Mouse (Mus musculus) stomach, embryonic 14.5 days (tissue): ENCODE data around the gene Plekha5. TPM values are rescaled to one million over a fixed set of nuclear protein-coding genes. Genes with fewer than 3 reads are reported as not detected.

Experiments
- ATAC-seq: fragments of 200-750 bp; cut with Nextera tagmentation; 2 replicates; pipeline ENCODE4 v1.8.0; 2017; ENCODE audit warnings: low read depth, moderate TSS enrichment; ENCODE audit not compliant: insufficient number of reproducible peaks, insufficient read depth, low FRiP score
- H3K27ac ChIP-seq: fragments of 300-500 bp; sonication (generic); 2 replicates; pipeline ENCODE4 v1.5.1; 2014; ENCODE audit warnings: mild to moderate bottlenecking, low read length, moderate library complexity, mixed read lengths
- H3K27me3 ChIP-seq: fragments of 300-500 bp; sonication (generic); 2 replicates; pipeline ENCODE4 v1.6.1; 2014; ENCODE audit warnings: low read length, control low read depth, mixed read lengths; ENCODE audit not compliant: control insufficient read depth, insufficient read depth
- H3K36me3 ChIP-seq: fragments of 300-500 bp; sonication (generic); 2 replicates; pipeline ENCODE4 v1.6.1; 2014; ENCODE audit warnings: mild to moderate bottlenecking, control low read depth, low read length, moderate library complexity, mixed read lengths; ENCODE audit not compliant: control insufficient read depth, insufficient read depth
- H3K4me1 ChIP-seq: fragments of 300-500 bp; sonication (generic); 2 replicates; pipeline ENCODE4 v1.6.1; 2014; ENCODE audit warnings: low read length, control low read depth, mixed read lengths; ENCODE audit not compliant: control insufficient read depth, insufficient read depth
- H3K4me2 ChIP-seq: fragments of 300-500 bp; sonication (generic); replicated peaks from 2 replicates; pipeline ENCODE4 v1.6.1; 2014; ENCODE audit warnings: low read depth, low read length, control low read depth
- H3K4me3 ChIP-seq: fragments of 300-500 bp; sonication (generic); 2 replicates; pipeline ENCODE4 v1.5.1; 2014; ENCODE audit warnings: low read depth, low read length, control low read depth
- H3K9ac ChIP-seq: fragments of 300-500 bp; sonication (generic); replicated peaks from 2 replicates; pipeline ENCODE4 v1.6.1; 2014; ENCODE audit warnings: low read depth, mild to moderate bottlenecking, control low read depth, low read length, moderate library complexity, mixed read lengths
- H3K9me3 ChIP-seq: fragments of 300-500 bp; sonication (generic); 2 replicates; pipeline ENCODE4 v1.6.1; 2016; ENCODE audit warnings: low read depth, low read length, control low read depth; ENCODE audit not compliant: control insufficient read depth
- WGBS: fragments of 180-500 bp; shearing (Covaris S2); extraction: QIAGEN DNeasy Blood & Tissue Kit; methylation state at CpG from one replicate; pipeline ENCODE4 v1.1.7; 2014; 5-methylcytosine and 5-hydroxymethylcytosine counted together
- polyA plus RNA-seq: library from polyadenylated mRNA; unstranded; fragments of >200 nt; fragmentation: Nextera tagmentation; extraction: Ambion mirVana; gene quantifications from 2 replicates; pipeline ENCODE4 v1.2.1, GENCODE M21; 2014

The Plekha5 gene
- polyA plus RNA-seq, 1 experiment from 2014 or later, result 67.3 TPM

- H3K27me3 ChIP-seq, result no peaks in the 10 kb centered on the region
- under 1% methylated on average over 68 of the region's 80 CpGs for WGBS
- H3K4me2 ChIP-seq, result peak overlapping the region; percentile 69
- peaks cover 17% of the 10 kb centered on the region for H3K4me1 ChIP-seq
- H3K9me3 ChIP-seq, result no peaks in the 10 kb centered on the region
- peak; percentile 5; the same call in 1 of the 2 replicates for ATAC-seq
- H3K9ac ChIP-seq, result peak overlapping the region; percentile 98
- peak overlapping the region; percentile 97 for H3K27ac ChIP-seq
- H3K4me3 ChIP-seq, result peak overlapping the region; percentile 99
- no peaks in the 10 kb centered on the region for H3K36me3 ChIP-seq
Observed at GRCm38 (mm10) chr6:140624096-140625051, 200.5 kb downstream of the Plekha5 start.

- H3K4me3 ChIP-seq, result no peak overlapping the region
- H3K27me3 ChIP-seq, result no peaks in the 10 kb centered on the region
- no peaks in the 10 kb centered on the region for H3K9me3 ChIP-seq
- no peak for ATAC-seq
- no peak overlapping the region for H3K27ac ChIP-seq
- peaks cover 8% of the 10 kb centered on the region; the same call in 1 of the 2 replicates for H3K36me3 ChIP-seq
- no peak overlapping the region for H3K9ac ChIP-seq
- H3K4me1 ChIP-seq, result peaks cover 17% of the 10 kb centered on the region
- 91% methylated on average over 4 of the region's 4 CpGs for WGBS
- H3K4me2 ChIP-seq, result no peak overlapping the region
Observed at GRCm38 (mm10) chr6:140629176-140629859, 205.5 kb downstream of the Plekha5 start.

- WGBS, result 53% methylated on average over 4 of the region's 4 CpGs
Observed at GRCm38 (mm10) chr6:140630306-140630705, 206.5 kb downstream of the Plekha5 start.

GRCm38 (mm10) chr6:140633616-140634015 lies 209.8 kb downstream of the Plekha5 start:
- ATAC-seq, result no peak
- Histone ChIP-seq H3K9ac (no peak overlapping the region), H3K4me1 (no peaks in the 10 kb centered on the region), H3K27ac (no peak overlapping the region), H3K4me3 (no peak overlapping the region), H3K4me2 (no peak overlapping the region), H3K9me3 (no peaks in the 10 kb centered on the region), H3K36me3 (peaks cover 28% of the 10 kb centered on the region), H3K27me3 (no peaks in the 10 kb centered on the region)
- 74% methylated on average over 8 of the region's 8 CpGs for WGBS

More at GRCm38 (mm10) chr6:140630306-140630705, 206.5 kb downstream of the Plekha5 start:
- no peak for ATAC-seq
- Histone ChIP-seq H3K27ac (no peak overlapping the region), H3K9me3 (no peaks in the 10 kb centered on the region), H3K36me3 (peaks cover 11% of the 10 kb centered on the region), H3K27me3 (no peaks in the 10 kb centered on the region), H3K4me1 (peaks cover 15% of the 10 kb centered on the region), H3K9ac (no peak overlapping the region), H3K4me2 (no peak overlapping the region), H3K4me3 (no peak overlapping the region)

GRCm38 (mm10) chr6:140636290-140636689 lies 212.4 kb downstream of the Plekha5 start:
- Histone ChIP-seq H3K36me3 (peaks cover 49% of the 10 kb centered on the region), H3K4me2 (no peak overlapping the region), H3K9ac (no peak overlapping the region), H3K27ac (no peak overlapping the region), H3K4me3 (no peak overlapping the region), H3K4me1 (no peaks in the 10 kb centered on the region), H3K9me3 (no peaks in the 10 kb centered on the region), H3K27me3 (no peaks in the 10 kb centered on the region)
- WGBS, result 96% methylated on average over 4 of the region's 4 CpGs
- no peak for ATAC-seq

- Histone ChIP-seq H3K4me3 (no peak overlapping the region), H3K4me1 (no peaks in the 10 kb centered on the region), H3K36me3 (peaks cover 51% of the 10 kb centered on the region), H3K9me3 (no peaks in the 10 kb centered on the region), H3K27me3 (no peaks in the 10 kb centered on the region), H3K9ac (no peak overlapping the region), H3K4me2 (no peak overlapping the region), H3K27ac (no peak overlapping the region)
- 93% methylated on average over 7 of the region's 7 CpGs for WGBS
- ATAC-seq, result no peak
Observed at GRCm38 (mm10) chr6:140642010-140642409, 218.2 kb downstream of the Plekha5 start.

GRCm38 (mm10) chr6:140642655-140643054 lies 218.8 kb downstream of the Plekha5 start:
- Histone ChIP-seq H3K9me3 (no peaks in the 10 kb centered on the region), H3K4me2 (no peak overlapping the region), H3K4me1 (no peaks in the 10 kb centered on the region), H3K27me3 (no peaks in the 10 kb centered on the region), H3K9ac (no peak overlapping the region), H3K36me3 (peaks cover 49% of the 10 kb centered on the region), H3K4me3 (no peak overlapping the region), H3K27ac (no peak overlapping the region)
- 94% methylated on average over 12 of the region's 12 CpGs for WGBS
- ATAC-seq, result no peak

GRCm38 (mm10) chr6:140645931-140646330 lies 222.1 kb downstream of the Plekha5 start:
- no peak overlapping the region for H3K4me2 ChIP-seq
- ATAC-seq, result no peak
- no peaks in the 10 kb centered on the region for H3K9me3 ChIP-seq
- H3K36me3 ChIP-seq, result peaks cover 39% of the 10 kb centered on the region; the same call in 1 of the 2 replicates
- no peaks in the 10 kb centered on the region for H3K27me3 ChIP-seq
- no peak overlapping the region for H3K27ac ChIP-seq
- no peak overlapping the region for H3K4me3 ChIP-seq
- H3K9ac ChIP-seq, result no peak overlapping the region
- no peaks in the 10 kb centered on the region for H3K4me1 ChIP-seq
